Mouse (Mus musculus): ENCODE data around the gene Ranbp1. TPM values are rescaled to one million over a fixed set of nuclear protein-coding genes. Genes with fewer than 3 reads are reported as not detected.

Ranbp1 gene
- total and polyA plus RNA-seq, 3 experiments: 605 to 1,263 (median 1,124) TPM

DNA sequence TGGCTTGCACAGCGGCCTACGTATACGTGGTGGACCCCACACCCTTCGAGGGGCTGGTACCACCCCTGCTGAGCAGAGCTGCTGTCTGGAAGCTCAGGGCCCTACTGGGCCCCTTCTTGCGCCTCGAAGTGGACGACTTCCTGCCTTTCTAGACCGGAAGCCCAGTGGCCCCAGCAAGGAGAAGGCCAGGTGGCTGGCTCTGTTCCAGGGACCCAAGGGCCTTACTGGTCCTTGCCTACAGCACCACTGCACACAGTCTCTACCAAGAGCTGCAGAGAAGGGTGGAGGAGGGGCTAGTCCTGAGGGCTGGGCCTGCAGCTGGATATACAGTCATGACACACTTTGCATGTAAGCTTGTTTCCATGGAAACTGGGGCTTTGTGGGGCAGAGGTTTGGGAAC is 28.5 kb downstream of the Ranbp1 start:
- H3K4me1 ChIP-seq (ENCODE audit: control insufficient read depth in 1 of 2, insufficient read depth in 2 of 2): peaks cover 42 to 59% of the 10 kb centered on the region in 2 experiments
- peak overlapping the region; percentile 88 for H3K4me2 ChIP-seq (ENCODE audit: insufficient read depth, low read depth, poor library complexity, severe bottlenecking)
- DNase-seq (ENCODE audit: extremely low read depth): peak; percentile 98
- no peaks in the 10 kb centered on the region for H3K9me3 ChIP-seq (replicated peaks; ENCODE audit: low read length)
- peak overlapping the region; percentile 93 for H3K27ac ChIP-seq (ENCODE audit: insufficient read depth, low read depth)
- H3K9ac ChIP-seq (ENCODE audit: insufficient read depth, low read depth): peak overlapping the region; percentile 42
- TF ChIP-seq BHLHE40 (IDR thresholded peaks at IDR 0.05; ENCODE audit: low read depth, low read length): peak; percentile 53; the same call in 1 of the 2 replicates
- TF ChIP-seq EP300 (IDR thresholded peaks at IDR 0.05; ENCODE audit: low read length): peak; percentile 64
- TF ChIP-seq JUND (conservative IDR thresholded peaks at IDR 0.05; ENCODE audit: low read depth, low read length): no peak
- peak; percentile 84 for TF ChIP-seq MEF2A (IDR thresholded peaks at IDR 0.05; ENCODE audit: borderline replicate concordance, low read depth, low read length)
- peak; percentile 98 for TF ChIP-seq TCF12 (IDR thresholded peaks at IDR 0.05; ENCODE audit: low read depth, low read length)
- peak; percentile 66 for TF ChIP-seq POLR2A (IDR thresholded peaks at IDR 0.05; ENCODE audit: low read depth, low read length)
- no peak for TF ChIP-seq ZC3H11A (IDR thresholded peaks at IDR 0.05; ENCODE audit: low read depth, low read length)
- TF ChIP-seq POLR2AphosphoS2 (IDR thresholded peaks at IDR 0.05; ENCODE audit: low read depth, low read length): peak; percentile 86
- TF ChIP-seq SMC3 (IDR thresholded peaks at IDR 0.05; ENCODE audit: low read depth, low read length): peak; percentile 4; the same call in 1 of the 2 replicates
- TF ChIP-seq MAFK (IDR thresholded peaks at IDR 0.05; ENCODE audit: insufficient replicate concordance, low read length): no peak
- no peak for TF ChIP-seq MYC (IDR thresholded peaks at IDR 0.05; ENCODE audit: low read depth, low read length)
- peak; percentile 89 for TF ChIP-seq ELF1 (IDR thresholded peaks at IDR 0.05; ENCODE audit: low read depth, low read length)
- peak; percentile 70 for TF ChIP-seq IRF4 (IDR thresholded peaks at IDR 0.05; ENCODE audit: low read depth, low read length)
- no peak for TF ChIP-seq PAX5 (IDR thresholded peaks at IDR 0.05; ENCODE audit: low read length)
- TF ChIP-seq JUN (IDR thresholded peaks at IDR 0.05; ENCODE audit: insufficient read depth, low read depth, low read length): no peak
- 0 out of 2 replicates have a peak, but pooled peaks have one; percentile 76 for TF ChIP-seq RCOR1 (conservative IDR thresholded peaks at IDR 0.05; ENCODE audit: low read depth, low read length)
- no peak for TF ChIP-seq E2F4 (IDR thresholded peaks at IDR 0.05; ENCODE audit: insufficient replicate concordance, low read depth, low read length)
- TF ChIP-seq CTCF (conservative IDR thresholded peaks at IDR 0.05 in 1 of 2, IDR thresholded peaks at IDR 0.05 in 1 of 2; ENCODE audit: low read depth in 2 of 2, low read length in 2 of 2): no peak
- 0 out of 2 replicates have a peak, but pooled peaks have one; percentile 6 for TF ChIP-seq TBP (conservative IDR thresholded peaks at IDR 0.05; ENCODE audit: low read depth, low read length)
- TF ChIP-seq CHD1 (IDR thresholded peaks at IDR 0.05; ENCODE audit: low read depth, low read length): no peak
- peak; percentile 84 for TF ChIP-seq SIN3A (IDR thresholded peaks at IDR 0.05; ENCODE audit: low read length)
- TF ChIP-seq ZKSCAN1 (IDR thresholded peaks at IDR 0.05; ENCODE audit: borderline replicate concordance, low read depth, low read length): no peak
- peak; percentile 61 for TF ChIP-seq HCFC1 (IDR thresholded peaks at IDR 0.05; ENCODE audit: low read depth, low read length)
- peak; percentile 93 for TF ChIP-seq CHD2 (IDR thresholded peaks at IDR 0.05; ENCODE audit: low read length)
- TF ChIP-seq NRF1 (IDR thresholded peaks at IDR 0.05; ENCODE audit: low read depth, low read length): no peak
- TF ChIP-seq RAD21 (IDR thresholded peaks at IDR 0.05; ENCODE audit: low read depth, low read length): no peak; the same call in 1 of the 2 replicates
- peak; percentile 66; the same call in 1 of the 2 replicates for TF ChIP-seq MXI1 (IDR thresholded peaks at IDR 0.05; ENCODE audit: low read depth, low read length)
- TF ChIP-seq ZMIZ1 (IDR thresholded peaks at IDR 0.05; ENCODE audit: low read depth, low read length): no peak; the same call in 1 of the 2 replicates
- TF ChIP-seq GABPA (IDR thresholded peaks at IDR 0.05; ENCODE audit: insufficient replicate concordance, low read depth, low read length): no peak
- TF ChIP-seq KAT2A (IDR thresholded peaks at IDR 0.05; ENCODE audit: insufficient replicate concordance, low read length): no peak
- TF ChIP-seq USF2 (conservative IDR thresholded peaks at IDR 0.05; ENCODE audit: low read depth, low read length): no peak
- TF ChIP-seq MAZ (IDR thresholded peaks at IDR 0.05; ENCODE audit: low read depth, low read length): peak; percentile 77; the same call in 1 of the 2 replicates
- TF ChIP-seq ZNF384 (IDR thresholded peaks at IDR 0.05; ENCODE audit: low read depth, low read length): no peak
- peak; percentile 75 for TF ChIP-seq NELFE (IDR thresholded peaks at IDR 0.05; ENCODE audit: low read depth, low read length)
- TF ChIP-seq UBTF (IDR thresholded peaks at IDR 0.05; ENCODE audit: low read depth, low read length): peak; percentile 10; the same call in 1 of the 2 replicates
- TF ChIP-seq MAX (IDR thresholded peaks at IDR 0.05; ENCODE audit: low read length): peak; percentile 77
- peak; percentile 89 for TF ChIP-seq ETS1 (conservative IDR thresholded peaks at IDR 0.05; ENCODE audit: low read depth, low read length)
- no peak for TF ChIP-seq USF1 (IDR thresholded peaks at IDR 0.05; ENCODE audit: low read depth, low read length)
- in situ Hi-C loops (cut with MboI; ENCODE audit: low pct_ligation_motif_present, low pct_unique_long_range_greater_than_20kb, low sequenced_read_pairs) (no loop called here), dilution Hi-C loops (cut with MboI; ENCODE audit: extremely low pct_ligation_motif_present, extremely low pct_unique_long_range_greater_than_20kb, low sequenced_read_pairs) (no loop called here)
- peaks cover 24 to 31% of the 10 kb centered on the region in 2 experiments for H3K36me3 ChIP-seq (replicated peaks in 1 of 2; ENCODE audit: control insufficient read depth in 1 of 2, insufficient read depth in 1 of 2, low read length in 1 of 2)
- H3K4me3 ChIP-seq (replicated peaks in 1 of 3; ENCODE audit: low read depth in 2 of 3, low read length in 2 of 3, poor library complexity in 1 of 3): peak overlapping the region; percentile 48 to 54 (median 53)
- H3K27me3 ChIP-seq (replicated peaks): no peaks in the 10 kb centered on the region
- no peaks in the 10 kb centered on the region for H3K79me2 ChIP-seq (replicated peaks; ENCODE audit: control insufficient read depth, extremely low read depth, insufficient read depth, poor library complexity, severe bottlenecking)
